Mouse (Mus musculus) C2C12 (cell line): ENCODE data around the gene Cstf3.

Experiments used
- CEBPB ChIP-seq: IDR thresholded peaks from one replicate; pipeline ENCODE4 v1.6.1; 2011; ENCODE audit warnings: low read depth, mild to moderate bottlenecking, control low read depth, moderate library complexity
- CTCF ChIP-seq: IDR thresholded peaks from one replicate; pipeline ENCODE4 v1.5.1; 2011; ENCODE audit not compliant: control insufficient read depth, insufficient read depth, insufficient read length
- FOSL1 ChIP-seq: IDR thresholded peaks from one replicate; pipeline ENCODE4 v1.8.0; 2011; ENCODE audit warnings: mild to moderate bottlenecking, low read length; ENCODE audit not compliant: poor library complexity, insufficient read depth, severe bottlenecking
- MAX ChIP-seq: IDR thresholded peaks from one replicate; pipeline ENCODE4 v1.6.1; 2011; ENCODE audit warnings: mild to moderate bottlenecking, control low read depth
- MYOD1 ChIP-seq: IDR thresholded peaks from one replicate; pipeline ENCODE4 v1.6.1; 2011; ENCODE audit warnings: low read depth; ENCODE audit not compliant: control insufficient read depth, insufficient read length
- MYOG ChIP-seq: IDR thresholded peaks from one replicate; pipeline ENCODE4 v1.6.1; 2011; ENCODE audit not compliant: control insufficient read depth, insufficient read length; ENCODE audit errors: extremely low read depth
- USF1 ChIP-seq: IDR thresholded peaks from one replicate; pipeline ENCODE4 v1.6.1; 2011; ENCODE audit warnings: low read depth, mild to moderate bottlenecking, control low read depth, moderate library complexity

GRCm38 (mm10) chr2:104578021-104578420 is 12.3 kb upstream of the Cstf3 start:
- TF ChIP-seq CTCF (no peak), USF1 (no peak), FOSL1 (no peak), MYOD1 (no peak), CEBPB (no peak), MAX (no peak), MYOG (no peak)
